Mouse (Mus musculus): ENCODE data around the gene E130308A19Rik.

The E130308A19Rik gene

DNA sequence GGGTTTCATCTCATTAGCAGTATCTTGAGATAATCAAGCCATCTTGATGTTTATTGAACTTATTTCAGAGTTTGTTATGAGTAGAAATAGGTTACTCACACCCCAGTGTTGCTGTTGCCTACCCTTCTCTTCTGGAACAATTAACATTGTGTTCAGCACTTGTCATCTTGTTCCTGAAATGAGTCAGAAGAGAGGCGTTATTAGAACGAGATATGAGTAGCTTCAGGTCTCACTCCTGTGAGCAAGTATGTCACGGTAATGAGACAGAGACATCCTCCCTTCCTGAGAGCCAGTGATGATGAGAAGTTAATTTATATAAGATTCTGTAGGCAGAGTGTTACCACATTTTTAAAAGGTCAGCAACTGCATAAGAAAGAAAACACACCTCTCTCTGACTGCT lies 56.5 kb downstream of the E130308A19Rik start:
- DNase-seq (ENCODE audit: low read depth, low spot score) = no peak

DNA sequence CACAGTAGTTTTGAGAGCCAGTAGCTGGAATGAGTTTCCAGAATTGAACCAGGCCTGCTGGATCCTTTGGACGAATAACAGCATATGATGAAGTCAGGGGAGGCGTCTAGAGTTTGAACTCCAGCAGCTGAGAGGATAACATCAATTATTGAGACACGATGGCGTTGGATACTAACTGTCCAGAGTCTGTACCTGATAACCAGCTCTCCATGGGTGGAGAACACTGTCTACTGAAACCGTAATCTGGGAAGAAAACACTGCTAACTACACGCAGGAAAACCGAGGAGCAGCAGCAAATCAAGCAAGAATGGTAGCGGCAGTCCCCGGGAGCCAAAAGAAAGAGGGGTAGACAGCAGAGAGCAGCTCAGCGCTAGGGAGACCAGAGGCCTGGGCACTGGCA lies 56.9 kb downstream of the E130308A19Rik start:
- no peak for DNase-seq (ENCODE audit: low read depth, low spot score)

DNA sequence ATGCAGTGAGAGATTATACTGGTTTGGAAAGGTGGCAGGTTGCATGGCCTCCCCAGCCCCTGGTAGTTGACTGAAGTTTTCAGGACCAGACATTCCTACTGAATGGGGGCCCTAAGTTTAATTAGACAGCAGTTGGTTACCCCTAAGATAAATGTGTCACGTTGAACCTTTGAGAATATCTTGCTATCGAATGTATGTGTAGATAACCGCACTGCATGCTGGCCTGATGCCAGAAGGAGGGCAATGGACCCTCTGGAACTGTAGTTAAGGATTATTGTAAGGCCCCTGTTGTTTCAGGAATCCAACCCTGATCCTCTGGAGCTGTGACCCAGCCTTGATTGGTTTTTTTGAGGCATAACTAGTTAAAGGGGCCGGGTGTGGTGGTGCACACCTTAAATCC lies 58.3 kb downstream of the E130308A19Rik start:
- DNase-seq (ENCODE audit: low read depth, low spot score) = no peak

DNA sequence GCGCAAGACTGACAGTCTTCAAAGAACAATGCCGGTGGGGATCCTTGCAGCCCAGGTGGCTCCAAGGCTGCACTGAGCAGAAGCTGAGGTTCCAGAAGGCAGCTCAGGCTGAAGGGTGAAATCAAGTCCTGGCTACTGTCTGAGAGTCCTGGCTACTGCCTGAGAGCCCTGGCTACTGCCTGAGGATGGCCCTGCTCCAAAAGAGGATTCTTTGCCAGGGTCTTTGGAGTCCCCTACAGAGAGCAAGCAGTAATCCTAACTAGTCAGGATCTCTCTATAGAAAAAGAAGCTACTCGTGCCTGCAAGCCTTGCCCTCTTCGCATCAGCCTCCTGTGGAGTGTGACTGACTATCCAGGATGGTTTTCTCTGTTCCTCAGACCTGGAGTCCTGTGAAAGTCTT lies 60.7 kb downstream of the E130308A19Rik start:
- DNase-seq (ENCODE audit: low read depth, low spot score) = no peak

DNA sequence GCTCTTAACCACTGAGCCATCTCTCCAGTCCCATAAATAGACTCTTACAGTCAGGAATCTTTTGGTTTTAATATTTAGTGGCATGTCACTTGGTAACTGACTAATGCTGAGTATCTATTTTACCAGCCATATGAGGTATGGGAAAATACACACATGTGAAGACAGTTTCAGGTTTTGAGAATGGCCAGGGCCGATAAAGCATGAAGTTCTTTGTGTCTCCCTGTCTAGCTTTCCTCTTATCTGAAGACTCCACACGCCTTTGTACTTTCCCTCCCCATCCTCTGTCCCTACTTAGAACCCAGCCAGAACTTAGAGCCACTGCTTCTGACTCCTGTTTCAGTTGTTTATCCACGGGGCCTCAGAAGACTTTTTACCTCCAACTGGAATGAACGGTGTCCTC lies 63.0 kb downstream of the E130308A19Rik start:
- no peak for DNase-seq (ENCODE audit: low read depth, low spot score)

DNA sequence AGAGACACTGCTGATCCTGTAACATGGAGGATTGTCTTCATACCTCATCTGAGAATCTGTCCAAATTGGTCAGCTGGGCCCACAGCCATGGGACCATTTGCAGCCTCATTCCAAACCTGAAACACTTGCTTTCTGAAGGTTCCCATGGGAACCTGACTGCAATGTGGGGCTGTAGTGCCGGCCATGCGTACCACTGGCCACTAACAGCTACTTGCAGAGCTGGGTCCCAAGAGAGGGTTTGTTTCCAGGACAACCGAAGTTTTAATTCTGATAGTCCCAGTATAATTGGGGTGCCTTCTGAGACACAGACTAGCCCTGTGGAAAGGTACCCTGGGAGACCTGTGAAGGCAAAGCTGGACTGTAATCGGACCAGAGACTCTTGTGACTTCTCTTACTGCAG lies 64.1 kb downstream of the E130308A19Rik start:
- no peak for DNase-seq (ENCODE audit: low read depth, low spot score)

DNA sequence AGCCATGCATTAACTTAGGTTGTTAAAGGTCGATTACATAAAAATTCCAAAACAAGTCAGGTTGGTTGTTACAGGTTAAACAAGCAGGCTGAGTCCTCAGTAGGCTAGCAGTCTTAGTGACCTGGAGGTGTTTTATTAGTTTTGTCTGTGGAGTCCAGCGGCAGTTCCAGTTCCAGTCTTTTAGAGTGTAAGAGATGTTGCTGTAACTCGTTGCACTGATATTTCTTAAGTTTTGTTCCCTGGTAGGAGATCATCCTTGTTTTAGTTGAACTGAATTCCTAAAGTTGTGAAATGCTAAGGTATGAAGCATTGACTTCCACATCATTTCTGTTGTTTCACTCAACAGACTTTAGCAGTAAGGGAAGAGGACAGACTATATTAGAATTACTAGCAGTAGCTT lies 70.8 kb downstream of the E130308A19Rik start:
- no peak for DNase-seq (ENCODE audit: low read depth, low spot score)

DNA sequence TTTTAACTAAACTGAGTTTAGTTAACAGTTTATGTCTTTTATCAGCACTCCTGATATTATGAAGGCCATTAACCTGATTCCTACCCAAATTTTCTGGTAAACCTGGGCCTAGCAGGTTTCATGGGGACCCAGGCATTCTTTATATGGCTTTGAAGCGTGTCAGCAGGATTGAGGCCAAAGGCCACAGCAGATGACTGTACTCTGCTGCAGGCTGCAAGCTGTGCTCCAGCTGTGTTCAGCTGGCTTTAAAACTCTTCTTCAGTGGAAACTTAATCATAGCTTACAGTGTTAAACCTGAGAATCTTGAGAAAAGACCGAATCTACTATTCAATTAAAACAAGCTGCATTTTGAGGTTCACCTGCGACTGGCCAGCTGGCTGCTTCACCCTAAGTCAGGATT lies 71.9 kb downstream of the E130308A19Rik start:
- DNase-seq (ENCODE audit: low read depth, low spot score) = no peak

DNA sequence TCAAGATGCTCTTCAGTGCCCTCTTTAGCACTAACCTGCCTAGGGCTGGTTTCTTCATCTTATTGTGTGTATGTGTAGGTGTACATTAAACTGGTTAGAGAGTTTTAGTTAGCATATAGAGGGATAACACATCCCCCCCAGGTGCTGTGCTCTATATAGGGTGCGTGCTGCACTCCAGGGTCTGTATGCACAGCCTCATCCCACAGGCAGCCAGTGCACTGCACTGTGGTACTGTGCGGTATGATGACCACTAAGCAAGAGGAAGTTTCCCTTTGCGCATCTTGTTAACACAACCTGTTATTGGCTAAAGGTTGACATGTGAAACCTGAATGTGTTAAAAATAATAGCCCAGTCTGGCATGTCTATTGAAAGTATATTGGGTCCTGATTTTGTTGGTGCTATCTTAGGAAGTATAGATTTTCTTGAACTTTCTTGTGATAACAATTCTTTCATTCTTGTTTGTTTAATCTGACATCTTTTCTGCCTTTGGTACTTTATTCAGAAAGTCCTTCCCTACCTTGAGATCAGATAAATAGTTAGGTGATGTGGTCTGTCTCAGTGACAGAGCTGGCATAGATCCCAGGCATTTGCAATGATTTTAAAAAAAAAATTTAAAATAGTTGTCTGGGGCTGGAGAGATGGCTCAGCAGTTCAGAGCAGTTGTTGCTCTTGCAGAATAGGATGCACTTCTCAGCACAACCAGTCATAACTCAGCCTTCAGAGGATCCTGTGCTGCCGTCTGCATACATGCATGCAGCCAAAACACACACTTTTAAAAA lies 73.2 kb downstream of the E130308A19Rik start:
- DNase-seq (ENCODE audit: low read depth, low spot score) = no peak

DNA sequence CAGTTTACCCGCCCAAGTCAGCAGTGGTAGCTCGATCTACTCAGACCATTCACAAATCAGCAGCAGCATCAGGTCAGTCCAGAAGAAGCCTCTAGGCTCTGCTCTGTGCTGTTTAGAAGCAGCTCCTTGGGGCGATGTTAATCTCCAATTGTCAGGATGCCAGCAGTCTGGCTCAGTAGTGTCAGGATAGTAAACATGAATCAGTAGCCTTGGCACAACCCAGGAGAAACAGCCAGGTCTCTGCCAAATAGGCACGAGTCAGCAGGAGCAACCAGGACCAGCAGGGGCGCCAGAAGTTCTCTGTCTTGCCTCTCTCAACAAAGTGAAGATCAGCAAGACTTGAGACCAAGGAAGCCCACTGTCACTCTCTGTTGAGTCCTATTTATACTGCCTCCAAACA lies 83.3 kb downstream of the E130308A19Rik start:
- DNase-seq (ENCODE audit: low read depth, low spot score) = no peak

DNA sequence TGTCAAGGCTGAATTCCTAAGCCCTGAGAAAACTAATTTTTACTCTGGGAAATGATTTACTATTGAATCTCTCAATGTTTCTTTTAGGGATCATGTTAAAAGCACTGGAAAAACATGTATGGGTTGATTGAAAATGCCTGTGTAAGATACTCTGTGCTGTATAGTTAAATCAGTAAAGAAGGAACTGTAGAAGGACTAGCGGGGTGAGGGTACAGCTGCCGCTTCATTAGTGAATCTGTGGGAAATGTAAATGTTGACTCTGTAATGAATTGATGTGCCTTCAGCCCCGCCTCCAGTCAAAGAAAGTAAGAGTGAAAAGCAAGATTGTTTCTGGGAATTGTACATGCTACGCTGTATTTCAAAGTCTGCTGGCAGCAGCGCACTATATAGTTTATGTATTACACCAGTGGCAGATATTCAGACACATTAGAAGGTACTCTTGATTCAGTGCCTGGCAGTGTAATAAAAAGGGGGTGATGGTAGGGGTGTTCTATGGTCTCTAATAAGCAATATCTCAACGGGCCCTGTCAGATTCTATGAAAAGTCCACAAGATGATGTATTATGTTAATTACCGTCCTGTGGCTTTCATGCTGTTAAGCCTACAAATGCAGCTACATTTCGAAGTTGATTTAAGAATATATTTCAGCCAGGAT lies 84.9 kb downstream of the E130308A19Rik start:
- no peak for DNase-seq (ENCODE audit: low read depth, low spot score)

DNA sequence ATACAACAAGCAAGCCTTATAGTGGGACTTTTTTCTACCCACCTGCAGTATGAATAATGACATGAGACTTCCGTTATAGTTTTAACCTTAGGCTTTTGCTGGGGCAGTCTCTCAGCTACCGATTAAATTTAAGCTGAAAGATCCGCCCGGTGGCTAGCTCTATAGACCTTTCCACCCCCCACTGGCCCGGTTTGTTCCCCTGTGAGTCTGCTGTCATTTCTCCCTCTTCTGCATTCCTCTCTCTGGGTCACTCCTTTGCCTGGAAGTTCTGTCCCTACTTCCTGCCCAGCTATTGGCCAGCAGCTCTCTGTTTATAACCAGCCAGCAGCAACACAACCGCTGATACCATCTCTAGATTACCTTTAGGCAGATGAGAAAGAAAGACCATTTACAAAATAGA lies 86.4 kb downstream of the E130308A19Rik start:
- no peak for DNase-seq (ENCODE audit: low read depth, low spot score)

DNA sequence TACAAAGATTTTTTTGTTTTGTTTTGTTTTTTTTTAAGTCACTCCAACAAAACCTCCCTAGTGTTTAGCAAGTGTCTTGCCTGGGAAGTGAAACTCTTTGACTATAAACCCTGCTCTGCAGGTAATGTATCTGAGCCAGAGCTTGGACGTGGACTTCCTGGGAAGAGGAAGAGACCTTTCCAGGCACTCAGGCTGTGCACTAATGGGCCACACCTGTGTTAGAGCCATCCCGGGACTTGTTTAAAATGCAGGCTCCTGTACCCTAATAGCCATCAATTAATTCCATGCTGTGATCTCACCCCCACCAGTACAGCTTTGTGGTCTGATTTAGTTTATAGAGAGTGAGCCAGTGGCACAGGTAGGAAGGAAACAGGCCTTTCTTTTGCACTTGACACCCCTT lies 86.9 kb downstream of the E130308A19Rik start:
- no peak for DNase-seq (ENCODE audit: low read depth, low spot score)

DNA sequence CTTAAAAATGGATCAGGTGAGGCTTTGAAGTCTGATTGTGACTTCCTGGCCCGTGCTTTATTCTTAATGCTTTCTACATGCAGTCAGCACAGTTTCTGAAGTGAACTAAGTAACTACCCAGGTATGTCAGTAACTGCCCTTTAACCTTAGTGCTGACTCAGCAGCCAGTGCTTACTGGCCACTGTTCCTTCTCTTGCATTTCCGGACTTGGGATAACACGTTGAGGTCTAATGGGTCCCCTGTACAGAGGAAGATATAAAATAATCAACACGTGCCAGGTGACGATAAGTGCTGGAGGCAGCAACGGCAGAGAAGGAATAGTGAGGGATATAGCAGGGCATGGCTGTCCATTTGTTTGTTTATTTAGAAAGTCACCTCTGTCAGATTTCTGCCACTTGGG lies 88.5 kb downstream of the E130308A19Rik start:
- no peak for DNase-seq (ENCODE audit: low read depth, low spot score)

DNA sequence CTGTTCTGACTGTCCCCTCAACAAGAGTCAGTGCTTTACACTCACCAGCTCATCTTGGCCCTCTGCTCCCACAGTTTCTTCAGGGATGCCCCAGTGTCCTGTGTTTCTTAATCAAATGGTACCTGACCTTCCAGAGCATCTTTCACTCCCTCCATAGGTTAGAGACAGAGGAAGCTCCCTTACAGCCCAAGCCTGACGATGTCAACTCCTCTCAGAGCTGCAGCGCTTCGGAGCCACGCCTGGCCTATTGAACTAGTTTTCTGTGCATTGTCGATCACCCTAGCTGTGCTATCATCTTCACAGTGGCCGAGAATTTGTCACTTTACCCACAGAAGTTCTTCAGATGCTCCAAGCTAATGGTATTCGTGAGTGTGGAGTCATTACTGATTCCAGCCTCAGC lies 88.9 kb downstream of the E130308A19Rik start:
- DNase-seq (ENCODE audit: low read depth, low spot score) = no peak

DNA sequence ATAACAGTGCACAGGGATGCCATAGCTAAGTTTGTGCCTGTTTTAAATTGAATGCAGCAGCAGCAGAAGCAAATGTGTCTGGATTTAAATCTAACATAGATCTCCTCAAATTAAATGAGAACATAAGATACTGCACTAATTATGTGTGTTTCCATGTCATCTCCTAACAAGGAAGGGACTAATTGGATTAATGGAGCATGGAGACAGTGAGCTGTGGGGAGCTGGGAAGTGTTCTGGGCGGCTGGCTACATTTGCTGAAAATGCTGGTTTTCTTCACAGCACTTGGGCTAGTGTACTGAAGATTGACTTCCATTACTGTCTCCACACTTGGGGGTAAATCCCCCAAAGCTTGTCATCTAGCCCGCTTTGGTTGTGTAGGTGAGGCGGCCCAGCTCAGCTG lies 89.5 kb downstream of the E130308A19Rik start:
- DNase-seq (ENCODE audit: low read depth, low spot score) = no peak

DNA sequence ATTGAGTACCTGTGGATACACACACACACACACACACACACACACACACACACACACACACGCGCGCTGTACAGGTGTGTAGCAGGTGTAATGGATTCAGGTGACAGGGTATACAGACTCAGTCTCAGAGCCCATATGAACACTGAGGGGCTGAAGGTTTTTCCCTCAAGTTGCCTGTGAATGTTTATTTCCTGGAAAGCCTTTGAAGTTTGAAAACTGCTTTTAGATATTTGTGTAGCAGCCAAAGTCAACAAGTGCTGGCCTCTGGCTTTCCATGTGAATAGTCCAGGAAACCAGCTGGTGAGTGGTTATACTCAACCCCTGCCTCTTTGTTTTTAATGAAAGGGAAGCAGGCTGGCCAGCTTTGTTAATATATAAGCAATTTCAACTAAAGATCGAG lies 91.3 kb downstream of the E130308A19Rik start:
- DNase-seq (ENCODE audit: low read depth, low spot score) = no peak

DNA sequence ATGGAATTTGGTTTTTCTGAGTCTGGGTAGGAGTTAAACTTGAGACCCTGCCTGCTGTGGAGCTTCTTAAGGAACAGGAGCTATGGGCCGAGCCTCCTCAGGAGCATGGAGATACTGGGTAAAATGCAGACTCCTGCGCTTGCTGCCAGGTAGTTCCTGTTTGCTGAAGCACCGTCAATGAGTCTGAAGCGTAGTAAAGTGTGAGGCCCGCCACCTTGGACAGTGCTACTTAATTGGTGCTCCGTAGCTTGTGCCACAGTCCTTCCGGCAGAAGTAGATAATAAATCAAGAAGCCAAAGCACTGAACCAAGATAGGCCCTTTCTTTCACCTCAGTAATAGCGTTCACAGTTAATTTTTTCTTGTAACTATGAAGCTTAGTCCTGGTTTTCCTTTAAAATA lies 92.5 kb downstream of the E130308A19Rik start:
- DNase-seq (ENCODE audit: low read depth, low spot score) = no peak

DNA sequence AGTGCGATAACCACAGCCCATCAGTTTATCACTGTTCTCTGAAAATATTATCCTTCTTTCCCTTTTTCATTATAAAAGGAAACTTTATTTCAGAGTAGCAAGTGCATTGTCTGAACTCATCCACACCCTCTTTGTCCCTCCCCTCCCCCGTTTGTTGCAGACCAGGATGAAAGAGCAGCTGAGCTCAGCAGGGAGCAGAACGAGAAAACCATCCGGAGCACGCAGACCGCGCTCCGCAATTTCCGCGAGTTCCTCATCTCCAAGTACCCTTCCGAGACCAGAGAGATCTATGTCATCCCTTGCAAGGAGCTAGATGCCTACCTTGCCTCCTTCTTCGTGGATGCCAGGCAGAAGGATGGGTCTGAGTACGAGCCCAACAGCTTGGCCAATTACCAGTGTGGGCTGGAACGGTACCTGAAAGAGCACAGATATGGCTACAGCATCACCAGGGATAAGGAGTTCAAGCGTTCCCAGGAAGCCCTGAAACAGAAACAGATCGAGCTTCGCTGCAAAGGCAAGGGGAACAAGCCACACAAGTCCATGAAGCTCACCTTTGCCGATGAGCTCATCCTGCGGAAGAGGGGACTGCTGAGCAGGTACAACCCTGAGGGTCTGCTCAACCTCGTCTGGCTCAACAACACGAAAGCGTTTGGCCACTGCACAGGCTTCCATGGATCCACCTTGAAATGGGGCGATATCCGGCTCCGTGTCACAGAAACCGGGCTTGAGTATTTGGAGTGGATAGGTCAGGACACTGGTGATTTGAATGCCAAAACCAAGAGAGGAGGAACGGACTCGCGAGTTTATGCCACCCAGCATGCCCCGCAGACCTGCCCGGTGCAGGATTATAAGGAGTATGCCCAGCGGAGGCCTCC lies 93.7 kb downstream of the E130308A19Rik start:
- DNase-seq (ENCODE audit: low read depth, low spot score) = no peak

DNA sequence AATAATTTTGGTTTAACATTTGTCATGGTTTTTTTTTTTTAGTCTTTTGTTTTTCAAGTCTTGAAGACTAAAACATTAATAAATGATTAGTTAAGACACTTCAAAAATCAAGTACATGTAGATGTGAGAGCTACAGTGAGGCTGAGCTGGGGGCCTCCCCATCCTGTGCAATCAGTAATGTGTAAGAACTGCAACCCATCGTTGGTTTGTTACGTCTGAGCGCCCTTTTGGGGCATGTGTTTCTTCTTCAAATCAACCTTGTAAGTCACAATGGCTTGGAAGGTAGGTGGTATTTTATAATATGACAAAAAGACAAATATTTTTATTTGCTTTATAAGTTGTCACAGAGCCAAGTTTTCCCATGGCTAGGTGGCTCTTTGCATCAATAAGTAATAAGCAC lies 95.8 kb downstream of the E130308A19Rik start:
- DNase-seq (ENCODE audit: low read depth, low spot score) = no peak

DNA sequence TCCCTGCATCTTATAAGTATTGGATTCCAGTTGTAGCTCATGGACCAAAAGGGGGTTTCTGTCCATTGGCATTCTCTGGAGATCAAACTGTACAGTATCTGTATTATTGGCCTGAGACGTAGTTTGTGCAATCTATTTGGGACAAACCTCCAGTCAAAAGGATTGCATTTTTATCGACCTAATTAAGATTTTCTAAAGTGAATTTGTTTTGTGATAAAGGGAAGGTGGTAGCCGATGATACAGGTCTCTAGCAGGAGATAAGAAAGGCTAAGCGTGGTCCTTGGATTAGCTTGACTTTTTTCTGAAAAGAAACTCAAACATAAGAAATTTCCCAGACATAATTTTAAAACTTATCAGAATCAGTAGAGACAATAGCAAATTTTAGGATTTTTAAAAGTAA lies 99.6 kb downstream of the E130308A19Rik start:
- no peak for DNase-seq (ENCODE audit: low read depth, low spot score)

DNA sequence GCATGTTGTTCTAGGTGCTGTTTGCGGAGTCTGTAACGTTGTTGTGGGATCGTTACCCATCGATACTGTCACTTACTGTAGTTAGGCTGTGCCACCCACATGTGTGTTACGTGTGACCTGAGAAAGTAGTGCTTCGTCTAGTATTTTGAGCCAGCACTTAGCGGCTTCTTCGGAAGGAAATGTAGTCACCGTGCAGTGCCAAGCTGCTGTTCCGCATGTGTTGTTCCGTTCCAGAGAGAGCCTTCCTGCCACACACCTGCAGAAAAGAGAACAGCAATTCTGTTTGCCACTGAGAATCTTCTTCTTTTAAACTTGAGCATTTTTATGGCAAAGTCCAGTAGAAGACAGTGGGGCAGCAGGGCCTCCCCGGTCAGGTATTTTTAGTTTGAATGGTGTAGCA lies 100.5 kb downstream of the E130308A19Rik start:
- DNase-seq (ENCODE audit: low read depth, low spot score) = no peak

All from retina, postnatal 7 days (tissue).